Mouse (Mus musculus) olfactory bulb, adult 2 months (tissue): ENCODE results near the gene Zfp710.

Experiments used
- CTCF ChIP-seq: fragments of 200-500 bp; IDR thresholded peaks from 2 replicates; pipeline ENCODE4 v1.5.1; 2012; ENCODE audit warnings: low read depth, mild to moderate bottlenecking, low read length, moderate library complexity; ENCODE audit not compliant: insufficient read depth
- POLR2A ChIP-seq: fragments of 200-500 bp; IDR thresholded peaks from 2 replicates; pipeline ENCODE4 v1.6.1; 2012; ENCODE audit warnings: mild to moderate bottlenecking, low read depth, low read length, moderate library complexity; ENCODE audit not compliant: insufficient read depth

- TF ChIP-seq CTCF (no peak), POLR2A (no peak)
Measured at GRCm38 (mm10) chr7:80069615-80070327, 45.2 kb downstream of the Zfp710 start.
